Mouse (Mus musculus) CH12.LX (cell line): ENCODE data around the gene Rbm47. TPM values are rescaled to one million over a fixed set of nuclear protein-coding genes. Genes with fewer than 3 reads are reported as not detected.

Source experiments
- DNase-seq: peaks from one replicate; pipeline ENCODE4 v3.0.0-alpha.2; 2013; ENCODE audit errors: extremely low read depth
- H3K27ac ChIP-seq: 2 replicates; pipeline ENCODE4 v1.5.1; 2012; ENCODE audit warnings: low read depth, mild to moderate bottlenecking, control low read depth, moderate library complexity; ENCODE audit not compliant: insufficient read depth
- H3K27me3 ChIP-seq: replicated peaks from 2 replicates; pipeline ENCODE3; 2012; ENCODE audit warnings: inconsistent platforms
- H3K36me3 ChIP-seq, 2 experiments: replicated peaks in 1 of 2; 2 replicates each; pipeline versions ENCODE3 to v1.6.1; 2012; ENCODE audit warnings: inconsistent platforms in 1 of 2, low read length in 1 of 2, mild to moderate bottlenecking in 1 of 2, mixed read lengths in 1 of 2, moderate library complexity in 1 of 2; ENCODE audit not compliant: control insufficient read depth in 1 of 2, insufficient read depth in 1 of 2
- H3K4me1 ChIP-seq, 2 experiments: 2 replicates each; pipeline ENCODE4 v1.6.1; 2012; ENCODE audit warnings: inconsistent platforms in 1 of 2, moderate library complexity in 1 of 2; ENCODE audit not compliant: insufficient read depth in 2 of 2, control insufficient read depth in 1 of 2
- H3K4me2 ChIP-seq: 2 replicates; pipeline ENCODE4 v1.6.1; 2012; ENCODE audit warnings: low read depth, mild to moderate bottlenecking, control low read depth; ENCODE audit not compliant: poor library complexity, insufficient read depth, severe bottlenecking
- H3K4me3 ChIP-seq, 3 experiments: fragments of 150-350 bp in 1 of 3; sonication (generic) in 1 of 3; replicated peaks in 1 of 3; 2 replicates each; pipeline versions ENCODE3 to v1.5.1; 2011 to 2012; ENCODE audit warnings: low read depth in 2 of 3, low read length in 2 of 3, mild to moderate bottlenecking in 2 of 3, moderate library complexity in 2 of 3, control low read depth in 1 of 3, improper control_type of control experiment in 1 of 3, inconsistent platforms in 1 of 3, mixed read lengths in 1 of 3; ENCODE audit not compliant: poor library complexity in 1 of 3
- H3K79me2 ChIP-seq: replicated peaks from 2 replicates; pipeline ENCODE4 v1.6.1; 2012; ENCODE audit warnings: mild to moderate bottlenecking, moderate library complexity; ENCODE audit not compliant: control insufficient read depth, poor library complexity, insufficient read depth, severe bottlenecking; ENCODE audit errors: extremely low read depth
- H3K9ac ChIP-seq: 2 replicates; pipeline ENCODE4 v1.6.1; 2012; ENCODE audit warnings: low read depth, mild to moderate bottlenecking, control low read depth, moderate library complexity; ENCODE audit not compliant: insufficient read depth
- H3K9me3 ChIP-seq: replicated peaks from 2 replicates; pipeline ENCODE3; 2012; ENCODE audit warnings: low read length, inconsistent platforms, mixed read lengths
- E2F4 ChIP-seq: IDR thresholded peaks from 2 replicates; pipeline ENCODE4 v1.6.1; 2011; ENCODE audit warnings: low read depth, low read length, improper control_type of control experiment; ENCODE audit not compliant: insufficient replicate concordance
- ELF1 ChIP-seq: IDR thresholded peaks from 2 replicates; pipeline ENCODE4 v1.6.1; 2014; ENCODE audit warnings: low read depth, mild to moderate bottlenecking, inconsistent platforms, low read length, improper control_type of control experiment
- ETS1 ChIP-seq: conservative IDR thresholded peaks from 2 replicates; pipeline ENCODE4 v1.6.1; 2012; ENCODE audit warnings: low read depth, mild to moderate bottlenecking, inconsistent platforms, low read length, improper control_type of control experiment, moderate library complexity
- IRF4 ChIP-seq: IDR thresholded peaks from 2 replicates; pipeline ENCODE4 v1.6.1; 2014; ENCODE audit warnings: low read depth, mild to moderate bottlenecking, inconsistent platforms, low read length, improper control_type of control experiment
- JUND ChIP-seq: conservative IDR thresholded peaks from 2 replicates; pipeline ENCODE4 v1.6.1; 2011; ENCODE audit warnings: low read depth, low read length, improper control_type of control experiment
- KAT2A ChIP-seq: IDR thresholded peaks from 2 replicates; pipeline ENCODE4 v1.6.1; 2012; ENCODE audit warnings: low read length, improper control_type of control experiment, inconsistent platforms; ENCODE audit not compliant: insufficient replicate concordance
- MAX ChIP-seq: IDR thresholded peaks from 2 replicates; pipeline ENCODE4 v1.6.1; 2011; ENCODE audit warnings: low read length, improper control_type of control experiment
- MEF2A ChIP-seq: IDR thresholded peaks from 2 replicates; pipeline ENCODE4 v1.6.1; 2014; ENCODE audit warnings: low read depth, mild to moderate bottlenecking, inconsistent platforms, low read length, improper control_type of control experiment, borderline replicate concordance
- MXI1 ChIP-seq: IDR thresholded peaks from 2 replicates; pipeline ENCODE4 v1.6.1; 2011; ENCODE audit warnings: mild to moderate bottlenecking, low read depth, low read length, improper control_type of control experiment
- MYC ChIP-seq: IDR thresholded peaks from 2 replicates; pipeline ENCODE4 v1.6.1; 2011; ENCODE audit warnings: low read depth, mild to moderate bottlenecking, improper control_type of control experiment, low read length
- NELFE ChIP-seq: IDR thresholded peaks from 2 replicates; pipeline ENCODE4 v1.6.1; 2011; ENCODE audit warnings: low read depth, low read length, improper control_type of control experiment
- NRF1 ChIP-seq: IDR thresholded peaks from 2 replicates; pipeline ENCODE4 v1.6.1; 2014; ENCODE audit warnings: low read depth, mild to moderate bottlenecking, inconsistent platforms, low read length, improper control_type of control experiment, moderate library complexity
- RAD21 ChIP-seq: IDR thresholded peaks from 2 replicates; pipeline ENCODE4 v1.6.1; 2011; ENCODE audit warnings: low read depth, mild to moderate bottlenecking, low read length, improper control_type of control experiment, moderate library complexity
- SIN3A ChIP-seq: IDR thresholded peaks from 2 replicates; pipeline ENCODE4 v1.6.1; 2012; ENCODE audit warnings: low read length, improper control_type of control experiment, inconsistent platforms
- ZKSCAN1 ChIP-seq: IDR thresholded peaks from 2 replicates; pipeline ENCODE4 v1.6.1; 2012; ENCODE audit warnings: low read depth, inconsistent platforms, low read length, improper control_type of control experiment, borderline replicate concordance
- dilution Hi-C: fragments of 300-500 bp; cut with MboI; formaldehyde crosslinking; loops from 2 replicates; pipeline ENCODE4 v1.14.3; 2020; ENCODE audit warnings: low sequenced_read_pairs; ENCODE audit not compliant: extremely low pct_unique_long_range_greater_than_20kb, extremely low pct_ligation_motif_present
- in situ Hi-C: fragments of 300-500 bp; cut with MboI; formaldehyde crosslinking; loops from 3 replicates; pipeline ENCODE4 v1.14.3; 2019; ENCODE audit warnings: low sequenced_read_pairs, low pct_ligation_motif_present, low pct_unique_long_range_greater_than_20kb, mixed read lengths
- polyA plus RNA-seq: library from polyadenylated mRNA; unstranded; fragments of >175 nt; gene quantifications from 2 replicates; pipeline ENCODE4 v1.2.1, GENCODE M21; 2012; ENCODE audit warnings: low read depth; ENCODE audit not compliant: insufficient read length
- total RNA-seq, 2 experiments: library from RNA; depleted of rRNA; stranded (reverse); fragments of 300-350 nt in 1 of 2; fragments of >200 nt in 1 of 2; gene quantifications; 2 replicates each; pipeline ENCODE4 v1.2.3; 2012 to 2014

Rbm47 gene
- total and polyA plus RNA-seq, 3 experiments: 0.08 to 9.2 (median 1.1) TPM

- Histone ChIP-seq H3K9ac (no peak overlapping the region), H3K79me2 (no peaks in the 10 kb centered on the region), H3K4me1 (peaks cover 6 to 27% of the 10 kb centered on the region in 2 experiments), H3K4me3 (no peak overlapping the region), H3K36me3 (no peaks in the 10 kb centered on the region), H3K4me2 (no peak overlapping the region), H3K9me3 (peaks cover 2% of the 10 kb centered on the region), H3K27ac (no peak overlapping the region), H3K27me3 (no peaks in the 10 kb centered on the region)
- no peak for DNase-seq
- in situ Hi-C loops (no loop called here), dilution Hi-C loops (no loop called here)
- TF ChIP-seq KAT2A (no peak), E2F4 (no peak), SIN3A (no peak), NRF1 (no peak), MEF2A (no peak), NELFE (no peak), ZKSCAN1 (no peak), ETS1 (no peak)
Measured at GRCm38 (mm10) chr5:66166931-66167330, 6.0 kb downstream of the Rbm47 start.

GRCm38 (mm10) chr5:66166193-66166629 lies 6.7 kb downstream of the Rbm47 start:
- in situ Hi-C loops: no loop called here
- dilution Hi-C loops: no loop called here
- TF ChIP-seq MXI1 (no peak), MYC (no peak), RAD21 (no peak), E2F4 (no peak), IRF4 (no peak), JUND (no peak), NRF1 (no peak), ELF1 (no peak), MAX (no peak)

More at GRCm38 (mm10) chr5:66166193-66166629, 6.7 kb downstream of the Rbm47 start:
- peaks cover 2% of the 10 kb centered on the region for H3K9me3 ChIP-seq
- H3K4me2 ChIP-seq: no peak overlapping the region
- H3K36me3 ChIP-seq: no peaks in the 10 kb centered on the region
- H3K4me3 ChIP-seq: no peak overlapping the region
- no peak overlapping the region for H3K9ac ChIP-seq
- no peak for DNase-seq
- H3K4me1 ChIP-seq: peaks cover 6 to 27% of the 10 kb centered on the region in 2 experiments
- no peaks in the 10 kb centered on the region for H3K79me2 ChIP-seq
- H3K27ac ChIP-seq: no peak overlapping the region
- no peaks in the 10 kb centered on the region for H3K27me3 ChIP-seq
